Mouse (Mus musculus): ENCODE data around the gene Bcl2.

- TF ChIP-seq CTCF (IDR thresholded peaks at IDR 0.05; ENCODE audit: low read depth) (no peak), EP300 (IDR thresholded peaks at IDR 0.05; ENCODE audit: low read depth) (peak; percentile 69)
These were observed 84.0 kb downstream of the Bcl2 start for GRCm38 (mm10) chr1:106629931-106630682.

All from heart, postnatal 0 days (tissue).